Mouse (Mus musculus): Measurements from ENCODE around the gene Gli2.

DNA sequence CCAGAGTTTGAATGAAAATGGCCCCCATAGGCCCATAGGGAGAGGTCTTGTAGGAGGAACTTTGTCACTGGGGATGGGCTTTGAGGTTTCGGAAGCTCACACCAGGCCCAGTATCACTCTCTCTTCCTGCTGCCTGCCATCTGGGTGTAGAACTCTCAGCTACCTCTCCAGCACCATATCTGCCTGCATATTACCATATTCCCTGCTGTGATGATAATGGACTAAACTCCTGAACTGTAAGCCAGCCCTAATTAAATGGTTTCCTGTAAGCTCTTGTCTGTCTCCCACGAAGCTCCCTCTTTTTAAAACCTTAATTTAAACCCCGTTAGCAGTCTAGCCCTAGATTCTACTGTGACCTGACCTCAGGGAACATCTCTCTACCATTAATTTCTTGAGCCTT, 149.0 kb downstream of the Gli2 start:
- TF ChIP-seq POLR2A (IDR thresholded peaks at IDR 0.05; ENCODE audit: insufficient read length, low read depth) (no peak), REST (IDR thresholded peaks at IDR 0.05; ENCODE audit: insufficient read depth, insufficient read length) (no peak), TCF12 (IDR thresholded peaks at IDR 0.05; ENCODE audit: insufficient read depth, poor library complexity, severe bottlenecking) (no peak)

Measured in myocyte (in vitro differentiated cells).